In genomic region chr12:86211099-86211520, GRCm38 (mm10) we compare ENCODE assay signal across 17 mouse cellular contexts. TPM values are rescaled to one million over a fixed set of nuclear protein-coding genes. Genes with fewer than 3 reads are reported as not detected.
DNase-seq lines count a peak whose midpoint lies in the region; ATAC-seq lines count a peak whose summit lies in the region.
"Had no signal": no experiment of that assay in that cellular context is flagged by ENCODE, and none has a peak within 500 bp of the region (broad histone marks: within the 10 kb centered on the region; RNA-seq: fewer than 3 reads in every experiment).

No protein-coding gene starts in this region.

- peak; percentile 40; the same call in 1 of the 2 replicates for ATAC-seq in forebrain, embryonic 16.5 days
- ATAC-seq in midbrain, embryonic 11.5 days (ENCODE audit: low FRiP score), result peak; percentile 53; the same call in 1 of the 2 replicates
- no peak for ATAC-seq in kidney, embryonic 15.5 days (replicated peaks; ENCODE audit: low FRiP score)

- peak overlapping the region; percentile 22; the same call in 1 of the 2 replicates for H3K4me2 ChIP-seq in forebrain, embryonic 16.5 days (ENCODE audit: low read length)
- H3K4me2 ChIP-seq in midbrain, embryonic 11.5 days, result peak overlapping the region; percentile 43
- H3K4me2 ChIP-seq in kidney, embryonic 15.5 days, result no peak overlapping the region
- H3K4me2 ChIP-seq: embryonic facial prominence, embryonic 13.5 days; liver, embryonic 15.5 days had no signal

- H3K36me3 ChIP-seq in forebrain, embryonic 16.5 days (ENCODE audit: control insufficient read depth, insufficient read depth), result no peaks in the 10 kb centered on the region
- no peaks in the 10 kb centered on the region for H3K36me3 ChIP-seq in midbrain, embryonic 11.5 days (ENCODE audit: control insufficient read depth, insufficient read depth, low read length)
- H3K36me3 ChIP-seq in kidney, embryonic 15.5 days, result no peaks in the 10 kb centered on the region
- H3K36me3 ChIP-seq: embryonic facial prominence, embryonic 13.5 days; liver, embryonic 15.5 days had no signal

- H3K9me3 ChIP-seq in forebrain, embryonic 16.5 days (ENCODE audit: control insufficient read depth, low read length), result no peaks in the 10 kb centered on the region
- H3K9me3 ChIP-seq in midbrain, embryonic 11.5 days (ENCODE audit: control insufficient read depth, low read length), result no peaks in the 10 kb centered on the region
- no peaks in the 10 kb centered on the region for H3K9me3 ChIP-seq in kidney, embryonic 15.5 days (replicated peaks)
- H3K9me3 ChIP-seq: embryonic facial prominence, embryonic 13.5 days; liver, embryonic 15.5 days had no signal

- peaks cover 12% of the 10 kb centered on the region for H3K4me1 ChIP-seq in forebrain, embryonic 16.5 days (replicated peaks; ENCODE audit: control insufficient read depth, insufficient read depth, low read length)
- H3K4me1 ChIP-seq in midbrain, embryonic 11.5 days (ENCODE audit: control insufficient read depth, insufficient read depth, low read length), result peaks cover 13% of the 10 kb centered on the region
- H3K4me1 ChIP-seq in kidney, embryonic 15.5 days, result peaks cover 3% of the 10 kb centered on the region
- H3K4me1 ChIP-seq: embryonic facial prominence, embryonic 13.5 days; liver, embryonic 15.5 days had no signal

- H3K27me3 ChIP-seq in forebrain, embryonic 16.5 days (replicated peaks; ENCODE audit: control insufficient read depth, insufficient read depth, low read length), result peaks cover 31% of the 10 kb centered on the region
- peaks cover 40% of the 10 kb centered on the region for H3K27me3 ChIP-seq in midbrain, embryonic 11.5 days (ENCODE audit: control insufficient read depth, insufficient read depth, low read length)
- H3K27me3 ChIP-seq in kidney, embryonic 15.5 days, result peaks cover 78% of the 10 kb centered on the region

- H3K4me3 ChIP-seq in forebrain, embryonic 16.5 days (replicated peaks; ENCODE audit: low read length), result no peak overlapping the region
- peak overlapping the region; percentile 9; the same call in 1 of the 2 replicates for H3K4me3 ChIP-seq in midbrain, embryonic 11.5 days (ENCODE audit: low read depth, low read length)
- no peak overlapping the region for H3K4me3 ChIP-seq in kidney, embryonic 15.5 days (replicated peaks)
- H3K4me3 ChIP-seq: embryonic facial prominence, embryonic 13.5 days; liver, embryonic 15.5 days; myocyte had no signal

- no peak overlapping the region for H3K27ac ChIP-seq in forebrain, embryonic 16.5 days (ENCODE audit: low read length)
- H3K27ac ChIP-seq in midbrain, embryonic 11.5 days (ENCODE audit: low read depth, low read length), result no peak overlapping the region
- no peak overlapping the region for H3K27ac ChIP-seq in kidney, embryonic 15.5 days
- H3K27ac ChIP-seq: embryonic facial prominence, embryonic 13.5 days; liver, embryonic 15.5 days; macrophage had no signal

- peak; percentile 11 for DNase-seq in embryo, embryonic 10 days (ENCODE audit: low spot score)
- DNase-seq in embryo, embryonic 9.5 days (ENCODE audit: extremely low spot score), result no peak
- DNase-seq in ZHBTc4 (ENCODE audit: low read depth, low spot score), result peak; percentile 15
- DNase-seq in midbrain, embryonic 11.5 days (ENCODE audit: low spot score, missing footprints), result peak; percentile 85
- no peak for DNase-seq in ovary, postnatal 10 days (ENCODE audit: low spot score)
- DNase-seq in right cerebral cortex, postnatal 10 days (ENCODE audit: low spot score in 2 of 2), result no peak
- DNase-seq: cerebellum, adult 9-10 months; heart, adult 11 months; kidney, adult 9 months; layer of hippocampus, adult 9-11 months; thymus, adult 2 months had no signal

- H3K9ac ChIP-seq in forebrain, embryonic 16.5 days (replicated peaks; ENCODE audit: low read depth, low read length), result no peak overlapping the region
- peak overlapping the region; percentile 27; the same call in 1 of the 2 replicates for H3K9ac ChIP-seq in midbrain, embryonic 11.5 days (ENCODE audit: low read length)
- H3K9ac ChIP-seq in kidney, embryonic 15.5 days, result no peak overlapping the region
- H3K9ac ChIP-seq: embryonic facial prominence, embryonic 13.5 days; liver, embryonic 15.5 days had no signal

- 1% methylated on average over 17 of the region's 19 CpGs for WGBS in forebrain, embryonic 16.5 days
- WGBS in midbrain, embryonic 11.5 days, result under 1% methylated on average over 19 of the region's 19 CpGs
- WGBS in kidney, embryonic 15.5 days, result 2% methylated on average over 19 of the region's 19 CpGs

RNA-seq across cellular contexts. Expression of gene Gpatch2l, which starts 30.5 kb away (rescaled TPM):
- polyA plus RNA-seq in forebrain, embryonic 16.5 days (2015; fragmentation: Nextera tagmentation; extraction: Ambion mirVana), result 35.5 and 35.6 TPM in 2 replicates
- polyA plus RNA-seq in midbrain, embryonic 11.5 days (2014; fragmentation: Nextera tagmentation; extraction: Ambion mirVana), result 16.7 and 19.2 TPM in 2 replicates
- 14.6 and 15.3 TPM in 2 replicates for polyA plus RNA-seq in kidney, embryonic 15.5 days (2015; fragmentation: Nextera tagmentation; extraction: Ambion mirVana)

Comparison
In these comparisons a context has a peak if more than half of its experiments do, and no peak if none do; other contexts are left out.
1. DNase-seq: peak in embryo, embryonic 10 days (single experiment), ZHBTc4 (single experiment) and midbrain, embryonic 11.5 days (single experiment); none in embryo, embryonic 9.5 days (single experiment), ovary, postnatal 10 days (single experiment) and right cerebral cortex, postnatal 10 days (0 of 2).